Mouse (Mus musculus) ES-E14 (cell line): Measurements from ENCODE around the gene Ly6f.

Experiments
- HCFC1 ChIP-seq: IDR thresholded peaks from 2 replicates; pipeline ENCODE4 v1.6.1; 2012; ENCODE audit warnings: low read length, inconsistent platforms, borderline replicate concordance; ENCODE audit not compliant: insufficient read depth
- MAFK ChIP-seq: IDR thresholded peaks from 2 replicates; pipeline ENCODE4 v1.6.1; 2014; ENCODE audit warnings: mild to moderate bottlenecking, low read depth, low read length, inconsistent platforms; ENCODE audit not compliant: insufficient read depth

GRCm38 (mm10) chr15:75271891-75272290 is 3.7 kb downstream of the Ly6f start:
- TF ChIP-seq HCFC1 (no peak), MAFK (no peak)
